Mouse (Mus musculus) MEL (cell line): ENCODE measurements around the gene Cdk1.

Source experiments
- CTCF ChIP-seq, 3 experiments: IDR thresholded peaks in 2 of 3; conservative IDR thresholded peaks in 1 of 3; 2 replicates each; pipeline ENCODE4 v1.5.1; 2011 to 2012; ENCODE audit warnings: low read length in 3 of 3, low read depth in 2 of 3, mild to moderate bottlenecking in 2 of 3, improper control_type of control experiment in 1 of 3, inconsistent platforms in 1 of 3, mixed read lengths in 1 of 3, moderate library complexity in 1 of 3; ENCODE audit not compliant: control insufficient read depth in 1 of 3, insufficient read depth in 1 of 3, poor library complexity in 1 of 3, severe bottlenecking in 1 of 3
- GABPA ChIP-seq: IDR thresholded peaks from 2 replicates; pipeline ENCODE4 v1.6.1; 2012; ENCODE audit warnings: low read depth, mild to moderate bottlenecking, inconsistent platforms, low read length, improper control_type of control experiment, moderate library complexity
- MAX ChIP-seq: IDR thresholded peaks from 2 replicates; pipeline ENCODE4 v1.6.1; 2011; ENCODE audit warnings: low read length, improper control_type of control experiment
- NRF1 ChIP-seq: IDR thresholded peaks from 2 replicates; pipeline ENCODE4 v1.6.1; 2014; ENCODE audit warnings: low read depth, mild to moderate bottlenecking, inconsistent platforms, low read length, improper control_type of control experiment, moderate library complexity; ENCODE audit not compliant: poor library complexity, insufficient read depth, severe bottlenecking
- POLR2A ChIP-seq, 2 experiments: IDR thresholded peaks; 2 replicates each; pipeline ENCODE4 v1.6.1; 2011 to 2012; ENCODE audit warnings: low read length in 2 of 2, mild to moderate bottlenecking in 2 of 2, control low read depth in 1 of 2, improper control_type of control experiment in 1 of 2, low read depth in 1 of 2, moderate library complexity in 1 of 2; ENCODE audit not compliant: control insufficient read depth in 1 of 2, insufficient read depth in 1 of 2, poor library complexity in 1 of 2
- SIN3A ChIP-seq: IDR thresholded peaks from 2 replicates; pipeline ENCODE4 v1.6.1; 2012; ENCODE audit warnings: low read length, improper control_type of control experiment, inconsistent platforms
- TAL1 ChIP-seq: IDR thresholded peaks from 2 replicates; pipeline ENCODE4 v1.6.1; 2012; ENCODE audit warnings: mild to moderate bottlenecking, inconsistent platforms, low read length, moderate library complexity, mixed read lengths
- ZC3H11A ChIP-seq: IDR thresholded peaks from 2 replicates; pipeline ENCODE4 v1.6.1; 2012; ENCODE audit warnings: low read depth, mild to moderate bottlenecking, inconsistent platforms, low read length, improper control_type of control experiment
- ZNF384 ChIP-seq: IDR thresholded peaks from 2 replicates; pipeline ENCODE4 v1.6.1; 2012; ENCODE audit warnings: low read depth, mild to moderate bottlenecking, inconsistent platforms, low read length, improper control_type of control experiment

- TF ChIP-seq CTCF (IDR thresholded peaks at IDR 0.05 in 2 of 3, conservative IDR thresholded peaks at IDR 0.05 in 1 of 3; ENCODE audit: control insufficient read depth in 1 of 3, insufficient read depth in 1 of 3, low read depth in 2 of 3, low read length in 3 of 3, poor library complexity in 1 of 3, severe bottlenecking in 1 of 3) (peak in 2 of 3 experiments; percentile 30 to 50; a peak in 5 of 6 replicates), NRF1 (no peak), POLR2A (IDR thresholded peaks at IDR 0.05; ENCODE audit: control insufficient read depth in 1 of 2, insufficient read depth in 1 of 2, low read depth in 1 of 2, low read length in 2 of 2, poor library complexity in 1 of 2) (no peak), SIN3A (no peak), ZC3H11A (no peak), MAX (no peak), GABPA (no peak), ZNF384 (no peak), TAL1 (no peak)
These were observed 45.7 kb downstream of the Cdk1 start for GRCm38 (mm10) chr10:69307067-69307466.
